Mouse (Mus musculus) kidney, embryonic 15.5 days (tissue): ENCODE measurements around the gene Exosc9. TPM values are rescaled to one million over a fixed set of nuclear protein-coding genes. Genes with fewer than 3 reads are reported as not detected.
"Not testable (repeated sequence)": the region's sequence is repeated elsewhere in the genome, so short reads cannot be mapped to it uniquely, and the experiment has no call there.

Experiments used
- ATAC-seq: fragments of 200-750 bp; cut with Nextera tagmentation; replicated peaks from 2 replicates; pipeline ENCODE4 v1.8.0; 2017; ENCODE audit warnings: moderate TSS enrichment; ENCODE audit not compliant: low FRiP score
- H3K27ac ChIP-seq: fragments of 300-500 bp; sonication (generic); 2 replicates; pipeline ENCODE4 v1.5.1; 2015; ENCODE audit warnings: mild to moderate bottlenecking, inconsistent platforms
- H3K27me3 ChIP-seq: fragments of 300-500 bp; sonication (generic); 2 replicates; pipeline ENCODE4 v1.6.1; 2015; ENCODE audit warnings: inconsistent platforms
- H3K36me3 ChIP-seq: fragments of 300-500 bp; sonication (generic); 2 replicates; pipeline ENCODE4 v1.6.1; 2015; ENCODE audit warnings: inconsistent platforms
- H3K4me1 ChIP-seq: fragments of 300-500 bp; sonication (generic); 2 replicates; pipeline ENCODE4 v1.6.1; 2015; ENCODE audit warnings: inconsistent platforms
- H3K4me2 ChIP-seq: fragments of 300-500 bp; sonication (generic); 2 replicates; pipeline ENCODE4 v1.6.1; 2015; ENCODE audit warnings: moderate library complexity, mild to moderate bottlenecking, inconsistent platforms
- H3K4me3 ChIP-seq: fragments of 300-500 bp; sonication (generic); replicated peaks from 2 replicates; pipeline ENCODE4 v1.5.1; 2015; ENCODE audit warnings: mild to moderate bottlenecking, inconsistent platforms
- H3K9ac ChIP-seq: fragments of 300-500 bp; sonication (generic); 2 replicates; pipeline ENCODE4 v1.6.1; 2015; ENCODE audit warnings: mild to moderate bottlenecking, inconsistent platforms
- H3K9me3 ChIP-seq: fragments of 300-500 bp; sonication (generic); replicated peaks from 2 replicates; pipeline ENCODE4 v1.6.1; 2016; ENCODE audit warnings: inconsistent platforms
- WGBS: fragments of 180-500 bp; shearing (Covaris S2); methylation state at CpG from one replicate; pipeline ENCODE4 v1.1.7; 2015; ENCODE audit warnings: mixed read lengths; 5-methylcytosine and 5-hydroxymethylcytosine counted together
- polyA plus RNA-seq: library from polyadenylated mRNA; unstranded; fragments of >200 nt; fragmentation: Nextera tagmentation; extraction: Ambion mirVana; gene quantifications from 2 replicates; pipeline ENCODE4 v1.2.1, GENCODE M21; 2015

Exosc9 gene
- polyA plus RNA-seq, 1 experiment from 2014 or later = 70.7 TPM

DNA sequence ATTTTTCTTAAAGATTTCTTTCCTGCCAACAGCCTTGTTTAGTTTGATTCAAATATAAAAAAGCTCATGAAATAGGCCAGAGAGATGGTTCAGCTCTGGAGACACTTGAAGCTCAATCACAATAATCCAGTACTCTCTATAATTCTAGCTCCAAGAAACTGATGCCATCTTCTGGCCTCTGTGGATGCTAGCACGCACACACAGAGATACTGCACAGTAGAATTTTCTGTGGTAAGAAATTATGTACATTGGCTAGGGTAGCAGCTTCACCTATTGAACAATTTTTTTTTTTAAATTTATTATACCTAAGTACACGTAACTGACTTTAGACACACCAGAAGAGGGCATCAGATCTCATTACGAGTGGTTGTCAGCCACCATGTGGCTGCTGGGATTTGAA is 11.3 kb downstream of the Exosc9 start:
- Histone ChIP-seq H3K4me3 (no peak overlapping the region), H3K9ac (no peak overlapping the region), H3K4me2 (no peak overlapping the region), H3K27me3 (no peaks in the 10 kb centered on the region), H3K36me3 (peaks cover 95% of the 10 kb centered on the region), H3K4me1 (no peaks in the 10 kb centered on the region), H3K27ac (no peak overlapping the region), H3K9me3 (no peaks in the 10 kb centered on the region)
- ATAC-seq = no peak
- WGBS = 93% methylated on average over 3 of the region's 3 CpGs

DNA sequence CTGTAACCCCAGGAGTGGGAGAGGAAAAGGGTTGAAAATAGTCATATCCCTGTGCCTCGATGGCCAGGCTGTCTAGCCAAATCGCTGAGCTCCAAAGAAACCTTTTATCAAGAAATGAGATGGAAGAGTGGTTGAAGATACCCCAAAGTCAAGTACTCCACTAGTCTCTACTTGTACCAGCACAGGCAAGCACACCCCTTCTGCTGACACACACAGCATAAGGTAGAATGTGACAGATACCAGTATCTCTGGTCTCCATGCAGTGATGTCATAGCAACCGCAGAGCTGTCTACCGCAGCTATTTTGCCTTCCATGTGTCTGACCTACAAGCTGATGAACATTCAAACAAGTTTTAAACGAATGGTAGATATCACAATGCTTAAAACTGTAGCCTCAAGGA is 17.4 kb downstream of the Exosc9 start:
- H3K4me3 ChIP-seq = peak overlapping the region; percentile 68

DNA sequence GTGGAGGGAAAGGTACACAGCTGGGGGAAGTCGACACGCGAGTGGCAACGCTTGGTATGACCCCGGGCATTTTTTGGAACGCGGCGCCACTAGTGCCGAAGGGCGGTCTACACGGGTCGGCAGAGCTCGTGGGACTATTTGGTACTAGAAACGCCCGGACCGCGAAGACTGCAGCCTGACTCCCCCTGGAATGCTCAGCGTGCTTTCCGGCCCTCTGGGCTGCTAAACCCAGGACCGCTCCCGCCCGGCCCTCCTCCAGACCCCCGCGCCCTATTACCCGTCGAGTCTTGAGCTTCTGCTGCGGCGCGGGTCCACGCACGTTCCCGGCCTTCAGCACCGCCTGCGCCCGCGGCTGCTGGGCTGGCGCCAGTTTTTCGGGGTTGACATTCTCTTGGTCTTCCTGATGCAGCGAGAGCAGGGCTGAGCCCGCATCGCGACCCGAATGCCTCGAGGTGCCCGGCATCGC is 19.0 kb downstream of the Exosc9 start:
- peaks cover 20% of the 10 kb centered on the region for H3K4me1 ChIP-seq
- H3K9ac ChIP-seq = peak overlapping the region; percentile 82
- ATAC-seq = peak; percentile 35
- peak overlapping the region; percentile 82 for H3K4me2 ChIP-seq
- peak overlapping the region; percentile 68 for H3K4me3 ChIP-seq
- peaks cover 46% of the 10 kb centered on the region for H3K36me3 ChIP-seq
- H3K9me3 ChIP-seq = no peaks in the 10 kb centered on the region
- H3K27ac ChIP-seq = peak overlapping the region; percentile 81
- WGBS = under 1% methylated on average over 46 of the region's 46 CpGs
- no peaks in the 10 kb centered on the region for H3K27me3 ChIP-seq

More for the DNA sequence above, 17.4 kb downstream of the Exosc9 start:
- H3K36me3 ChIP-seq = peaks cover 57% of the 10 kb centered on the region
- H3K27ac ChIP-seq = no peak overlapping the region
- ATAC-seq = no peak
- no peaks in the 10 kb centered on the region for H3K9me3 ChIP-seq
- H3K4me1 ChIP-seq = peaks cover 20% of the 10 kb centered on the region
- peak overlapping the region; percentile 21; the same call in 1 of the 2 replicates for H3K9ac ChIP-seq
- H3K27me3 ChIP-seq = no peaks in the 10 kb centered on the region
- H3K4me2 ChIP-seq = peak overlapping the region; percentile 82
- 90% methylated on average over 5 of the region's 5 CpGs for WGBS

DNA sequence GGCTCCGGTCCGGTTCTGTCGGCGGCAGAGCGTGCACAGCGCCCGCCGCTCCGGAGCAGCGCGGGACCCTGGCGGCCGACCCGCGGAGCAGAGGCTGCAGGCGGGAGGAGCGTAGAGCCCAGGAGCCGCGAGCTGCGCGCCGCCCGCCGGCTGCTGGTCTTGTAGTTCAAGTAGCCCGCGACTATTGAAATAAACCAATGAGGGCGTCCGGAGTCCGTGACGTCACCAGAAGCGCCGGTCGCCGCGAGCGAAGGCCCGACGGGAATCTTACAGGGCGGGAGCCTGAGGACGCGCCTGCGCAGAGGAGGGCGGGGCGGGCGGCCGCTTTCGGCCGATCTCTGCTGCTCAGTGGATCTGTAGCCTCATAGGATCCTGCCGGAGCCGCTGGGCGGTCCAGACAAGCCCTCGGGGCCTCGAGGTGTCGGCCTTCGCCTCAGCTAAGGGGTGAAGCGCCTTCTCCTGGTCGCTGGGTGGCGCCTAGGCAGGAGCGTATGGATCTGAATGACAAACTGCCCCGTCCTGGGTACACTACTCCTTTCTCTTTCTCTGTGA is 19.5 kb downstream of the Exosc9 start, which contains the start of gene Ccna2:
TSS of gene Ccna2 (minus strand) at position 324 of the 552 bp plus-strand sequence.
- WGBS = under 1% methylated on average over 59 of the region's 60 CpGs
- H3K9ac ChIP-seq = peak within 1 kb of the TSS; percentile 82

DNA sequence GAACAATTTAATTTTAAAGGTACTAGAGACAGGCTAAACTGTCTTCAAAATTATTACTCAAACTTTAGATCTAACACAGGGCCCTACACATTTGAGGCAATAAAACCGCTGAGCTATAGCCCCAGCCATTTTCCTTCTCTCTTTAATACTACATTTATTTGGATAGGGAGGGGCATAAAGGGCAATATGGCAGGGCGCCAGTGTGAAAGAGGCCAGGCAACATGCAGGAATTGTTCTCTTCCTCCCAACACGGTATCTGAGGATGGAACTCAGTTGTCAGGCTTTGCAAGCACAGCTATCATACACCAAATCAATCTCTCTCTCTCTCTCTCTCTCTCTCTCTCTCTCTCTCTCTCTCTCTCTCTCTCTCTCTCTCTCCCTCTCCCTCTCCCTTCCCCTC is 46.4 kb downstream of the Exosc9 start:
- Histone ChIP-seq H3K27ac (no peak overlapping the region), H3K4me2 (no peak overlapping the region), H3K4me1 (no peaks in the 10 kb centered on the region), H3K9me3 (no peaks in the 10 kb centered on the region), H3K9ac (no peak overlapping the region), H3K4me3 (no peak overlapping the region), H3K27me3 (no peaks in the 10 kb centered on the region), H3K36me3 (peaks cover 11% of the 10 kb centered on the region; the same call in 1 of the 2 replicates)
- no peak for ATAC-seq
- 76% methylated on average over 3 of the region's 3 CpGs for WGBS

More for the DNA sequence above, 19.5 kb downstream of the Exosc9 start, which contains the start of gene Ccna2:
- H3K27me3 ChIP-seq = no peaks in the 10 kb centered on the region
- H3K9me3 ChIP-seq = no peaks in the 10 kb centered on the region
- peaks cover 20% of the 10 kb centered on the region for H3K4me1 ChIP-seq
- H3K4me2 ChIP-seq = peak within 1 kb of the TSS; percentile 82
- H3K4me3 ChIP-seq = peak within 1 kb of the TSS; percentile 68
- peak within 1 kb of the TSS; percentile 81 for H3K27ac ChIP-seq
- H3K36me3 ChIP-seq = peaks cover 41% of the 10 kb centered on the region
- peak; percentile 100 for ATAC-seq

DNA sequence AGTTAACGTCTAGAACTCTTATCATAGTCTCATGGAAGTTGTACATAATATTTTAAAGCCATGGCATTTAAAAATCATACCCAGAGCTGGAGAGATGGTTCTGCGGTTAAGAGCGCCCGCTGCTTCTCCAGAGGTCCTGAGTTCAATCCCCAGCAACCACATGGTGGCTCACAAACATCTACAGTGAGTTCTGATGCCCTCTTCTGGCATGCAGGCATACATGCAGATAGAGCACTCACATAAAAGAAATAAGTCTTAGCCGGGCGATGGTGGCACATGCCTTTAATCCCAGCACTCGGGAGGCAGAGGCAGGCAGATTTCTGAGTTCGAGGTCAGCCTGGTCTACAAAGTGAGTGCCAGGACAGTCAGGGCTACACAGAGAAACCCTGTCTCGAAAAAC is 47.4 kb downstream of the Exosc9 start:
- H3K36me3 ChIP-seq, H3K4me3 ChIP-seq, H3K27ac ChIP-seq, ATAC-seq, H3K4me2 ChIP-seq, H3K4me1 ChIP-seq, H3K9ac ChIP-seq, H3K9me3 ChIP-seq, H3K27me3 ChIP-seq: not testable (repeated sequence)
- 90% methylated on average over 8 of the region's 9 CpGs for whole genome bisulfite sequencing

DNA sequence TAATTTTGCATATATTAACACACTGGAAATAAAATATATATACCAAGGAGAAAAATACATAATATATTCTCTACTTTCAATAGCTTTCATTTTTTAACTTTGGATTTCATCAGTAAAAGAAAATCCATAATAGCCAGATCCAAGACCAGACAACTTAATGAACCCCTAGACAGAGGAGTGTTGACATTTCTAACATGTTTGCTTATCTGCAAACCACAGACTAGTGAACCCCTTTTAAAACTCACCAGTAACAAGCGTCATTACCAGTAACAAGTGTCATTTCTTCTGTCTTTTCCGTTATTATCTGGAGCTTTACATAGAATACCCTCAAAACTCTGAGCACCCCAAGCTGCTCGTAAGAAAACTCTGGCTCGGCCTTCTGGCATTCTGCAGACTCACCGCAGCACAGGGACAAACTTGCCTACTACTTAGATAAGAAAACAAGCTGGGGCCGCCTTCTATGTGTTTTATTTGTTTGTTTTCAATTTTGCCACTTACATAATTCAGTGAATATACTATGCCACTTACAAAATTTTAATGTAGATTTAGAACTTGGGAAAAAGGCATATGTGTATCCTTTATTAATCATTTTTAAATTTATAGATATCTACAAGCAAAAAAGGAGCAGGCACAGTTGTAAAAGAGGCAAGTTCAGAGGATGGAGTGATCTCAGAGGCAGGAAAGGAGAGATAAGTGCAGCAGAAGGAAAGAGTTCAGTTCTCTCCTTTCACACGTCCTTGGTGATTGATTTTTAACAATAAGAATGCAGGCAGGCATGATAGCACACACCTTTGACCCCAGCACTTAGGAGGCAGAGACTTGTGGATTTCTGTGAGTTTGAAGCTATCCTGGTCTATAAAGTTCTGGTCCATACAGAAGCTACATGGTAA is 53.7 kb downstream of the Exosc9 start:
- Histone ChIP-seq H3K27ac (no peak overlapping the region), H3K36me3 (peaks cover 9% of the 10 kb centered on the region; the same call in 1 of the 2 replicates), H3K4me1 (no peaks in the 10 kb centered on the region), H3K9ac (no peak overlapping the region), H3K9me3 (no peaks in the 10 kb centered on the region), H3K4me3 (no peak overlapping the region), H3K4me2 (no peak overlapping the region), H3K27me3 (no peaks in the 10 kb centered on the region)
- WGBS = 85% methylated on average over 7 of the region's 7 CpGs
- ATAC-seq = no peak

DNA sequence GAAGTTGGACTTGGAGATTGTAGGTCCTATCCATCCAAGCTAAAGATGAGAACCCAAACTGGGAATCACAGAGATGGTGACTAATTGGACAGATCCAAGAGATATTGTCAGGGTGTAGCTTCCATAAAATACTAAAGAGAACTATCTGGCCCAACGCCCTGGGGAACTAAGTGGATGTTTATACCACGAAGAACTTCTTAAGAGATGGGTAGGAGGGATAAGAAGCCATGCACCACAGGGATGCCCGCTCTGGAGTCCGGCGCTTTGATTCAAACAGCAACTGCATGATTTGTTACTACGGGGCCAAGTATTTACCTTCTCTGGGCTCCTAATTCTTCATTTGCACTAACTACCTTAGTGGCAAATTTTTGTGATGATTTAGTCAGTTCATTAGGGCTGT is 60.3 kb downstream of the Exosc9 start:
- H3K4me3 ChIP-seq = peak overlapping the region; percentile 74
- H3K9ac ChIP-seq = peak overlapping the region; percentile 71
- peak; percentile 47 for ATAC-seq
- 0 out of 2 replicates have a peak, but pooled peaks cover 3% of the 10 kb centered on the region for H3K36me3 ChIP-seq
- H3K27ac ChIP-seq = peak overlapping the region; percentile 68
- H3K4me1 ChIP-seq = peaks cover 14% of the 10 kb centered on the region
- H3K4me2 ChIP-seq = peak overlapping the region; percentile 79
- H3K27me3 ChIP-seq = no peaks in the 10 kb centered on the region
- no peaks in the 10 kb centered on the region for H3K9me3 ChIP-seq
- WGBS = 2% methylated on average over 6 of the region's 6 CpGs

DNA sequence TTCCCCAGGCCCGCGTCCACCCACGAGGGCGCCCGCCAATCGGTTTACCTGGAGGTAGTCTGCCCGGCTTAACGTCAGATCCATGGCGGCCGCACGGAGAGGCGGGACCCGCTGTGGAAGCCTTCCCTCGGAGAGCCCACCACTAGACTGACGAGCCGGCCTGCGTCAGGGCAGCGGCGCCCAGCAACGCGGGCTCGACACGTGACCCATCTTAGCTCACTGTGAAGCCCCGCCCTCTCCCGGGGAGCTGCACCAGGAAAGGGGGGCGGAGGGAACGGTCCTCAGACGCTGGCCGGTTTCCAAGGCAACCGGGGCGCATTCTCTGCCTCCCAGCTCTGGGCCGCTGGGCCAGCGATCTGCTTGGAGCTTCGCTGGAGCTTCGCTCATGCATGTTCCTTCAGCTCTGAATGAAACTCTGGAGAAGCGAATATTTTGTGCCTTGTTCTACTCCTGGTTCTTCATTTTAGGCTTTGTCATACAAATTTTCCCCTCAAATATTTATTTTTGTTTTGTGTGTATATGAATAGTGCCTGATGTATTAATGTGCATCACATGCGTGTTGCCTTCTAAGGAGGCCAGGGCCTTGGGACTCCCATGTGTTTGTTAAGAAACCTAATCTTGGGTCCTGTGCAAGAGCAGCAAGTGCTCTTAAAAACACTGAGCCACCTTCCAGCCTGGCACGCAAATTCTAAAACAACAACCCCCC is 60.9 kb downstream of the Exosc9 start, which contains the start of gene Bbs7:
TSS of gene Bbs7 (minus strand) at position 276 of the 706 bp plus-strand sequence.
- peak; percentile 99 for ATAC-seq
- 0 out of 2 replicates have a peak, but pooled peaks cover 3% of the 10 kb centered on the region for H3K36me3 ChIP-seq
- H3K27ac ChIP-seq = peak within 1 kb of the TSS; percentile 68
- peaks cover 14% of the 10 kb centered on the region for H3K4me1 ChIP-seq
- peak within 1 kb of the TSS; percentile 74 for H3K4me3 ChIP-seq
- H3K9me3 ChIP-seq = no peaks in the 10 kb centered on the region
- WGBS = 3% methylated on average over 38 of the region's 38 CpGs
- peak within 1 kb of the TSS; percentile 79 for H3K4me2 ChIP-seq
- H3K27me3 ChIP-seq = no peaks in the 10 kb centered on the region
- H3K9ac ChIP-seq = peak within 1 kb of the TSS; percentile 71

DNA sequence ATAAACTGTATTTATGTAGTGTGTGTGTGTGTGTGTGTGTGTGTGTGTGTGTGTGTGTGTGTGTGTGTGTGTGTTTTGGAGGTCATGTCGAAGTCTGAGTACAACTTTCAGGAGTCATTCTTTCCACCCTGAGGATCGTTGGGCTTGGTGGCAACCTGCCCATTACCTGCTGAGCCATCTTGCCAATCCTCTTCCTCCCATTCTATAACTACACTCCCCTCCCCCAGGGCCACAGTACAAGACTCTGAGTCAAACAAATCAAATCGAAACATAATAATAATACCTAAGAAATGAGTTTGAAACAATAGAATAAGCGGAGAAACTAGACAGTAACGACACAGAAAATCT is 61.5 kb downstream of the Exosc9 start:
- H3K9ac ChIP-seq = no peak overlapping the region
- peak overlapping the region; percentile 74; the same call in 1 of the 2 replicates for H3K4me3 ChIP-seq
- H3K4me1 ChIP-seq = peaks cover 14% of the 10 kb centered on the region
- no peaks in the 10 kb centered on the region for H3K27me3 ChIP-seq
- 63% methylated on average over 5 of the region's 5 CpGs for WGBS
- no peak for ATAC-seq
- peak overlapping the region; percentile 79 for H3K4me2 ChIP-seq
- 0 out of 2 replicates have a peak, but pooled peaks cover 3% of the 10 kb centered on the region for H3K36me3 ChIP-seq
- H3K9me3 ChIP-seq = no peaks in the 10 kb centered on the region
- H3K27ac ChIP-seq = no peak overlapping the region
